Mouse (Mus musculus) hindbrain, embryonic 16.5 days (tissue): Measurements from ENCODE around the gene Slc44a2. TPM values are rescaled to one million over a fixed set of nuclear protein-coding genes. Genes with fewer than 3 reads are reported as not detected.
"Not testable (repeated sequence)": the region's sequence is repeated elsewhere in the genome, so short reads cannot be mapped to it uniquely, and the experiment has no call there.

ENCODE experiments used
- ATAC-seq: fragments of 200-750 bp; cut with Nextera tagmentation; 2 replicates; pipeline ENCODE4 v1.8.0; 2017; ENCODE audit warnings: moderate TSS enrichment, moderate library complexity
- H3K27ac ChIP-seq: fragments of 300-500 bp; sonication (generic); 2 replicates; pipeline ENCODE4 v1.5.1; 2014; ENCODE audit warnings: low read depth, mild to moderate bottlenecking, control low read depth, low read length, moderate library complexity
- H3K27me3 ChIP-seq: fragments of 300-500 bp; sonication (generic); replicated peaks from 2 replicates; pipeline ENCODE4 v1.6.1; 2014; ENCODE audit warnings: low read length; ENCODE audit not compliant: control insufficient read depth, insufficient read depth
- H3K36me3 ChIP-seq: fragments of 300-500 bp; sonication (generic); 2 replicates; pipeline ENCODE4 v1.6.1; 2014; ENCODE audit warnings: mild to moderate bottlenecking, low read length, moderate library complexity, mixed read lengths; ENCODE audit not compliant: control insufficient read depth, insufficient read depth
- H3K4me1 ChIP-seq: fragments of 300-500 bp; sonication (generic); 2 replicates; pipeline ENCODE4 v1.6.1; 2014; ENCODE audit warnings: low read depth, low read length; ENCODE audit not compliant: control insufficient read depth, insufficient read depth
- H3K4me2 ChIP-seq: fragments of 300-500 bp; sonication (generic); 2 replicates; pipeline ENCODE4 v1.6.1; 2014; ENCODE audit warnings: mild to moderate bottlenecking, low read length, control low read depth, moderate library complexity
- H3K4me3 ChIP-seq: fragments of 300-500 bp; sonication (generic); 2 replicates; pipeline ENCODE4 v1.5.1; 2014; ENCODE audit warnings: mild to moderate bottlenecking, low read length, control low read depth, moderate library complexity
- H3K9ac ChIP-seq: fragments of 300-500 bp; sonication (generic); 2 replicates; pipeline ENCODE4 v1.6.1; 2014; ENCODE audit warnings: low read depth, mild to moderate bottlenecking, control low read depth, low read length, moderate library complexity
- H3K9me3 ChIP-seq: fragments of 300-500 bp; sonication (generic); 2 replicates; pipeline ENCODE4 v1.6.1; 2014; ENCODE audit warnings: mild to moderate bottlenecking, low read length, moderate library complexity; ENCODE audit not compliant: control insufficient read depth
- WGBS: fragments of 180-500 bp; shearing (Covaris S2); extraction: QIAGEN DNeasy Blood & Tissue Kit; methylation state at CpG from one replicate; pipeline ENCODE4 v1.1.7; 2014; 5-methylcytosine and 5-hydroxymethylcytosine counted together
- polyA plus RNA-seq: library from polyadenylated mRNA; unstranded; fragments of >200 nt; fragmentation: Nextera tagmentation; extraction: Ambion mirVana; gene quantifications from 2 replicates; pipeline ENCODE4 v1.2.1, GENCODE M21; 2015

The Slc44a2 gene
- polyA plus RNA-seq, 1 experiment from 2014 or later, result 63.9 TPM

GRCm38 (mm10) chr9:21315421-21315820 lies 5.1 kb upstream of the Slc44a2 start:
- no peak for ATAC-seq
- Histone ChIP-seq H3K4me1 (peaks cover 3% of the 10 kb centered on the region; the same call in 1 of the 2 replicates), H3K27ac (no peak overlapping the region), H3K9me3 (no peaks in the 10 kb centered on the region; the same call in 1 of the 2 replicates), H3K4me3 (no peak overlapping the region), H3K27me3 (peaks cover 3% of the 10 kb centered on the region), H3K36me3 (no peaks in the 10 kb centered on the region), H3K4me2 (no peak overlapping the region), H3K9ac (no peak overlapping the region)
- WGBS, result 57% methylated on average over 5 of the region's 5 CpGs

GRCm38 (mm10) chr9:21316696-21317095 lies 3.8 kb upstream of the Slc44a2 start:
- H3K27ac ChIP-seq, result no peak overlapping the region
- peaks cover 1% of the 10 kb centered on the region for H3K27me3 ChIP-seq
- H3K4me2 ChIP-seq, result no peak overlapping the region
- no peak overlapping the region for H3K4me3 ChIP-seq
- no peaks in the 10 kb centered on the region for H3K36me3 ChIP-seq
- WGBS, result 76% methylated on average over 7 of the region's 7 CpGs
- peaks cover 9% of the 10 kb centered on the region for H3K4me1 ChIP-seq
- H3K9ac ChIP-seq, result no peak overlapping the region
- no peaks in the 10 kb centered on the region; the same call in 1 of the 2 replicates for H3K9me3 ChIP-seq
- ATAC-seq, result no peak

GRCm38 (mm10) chr9:21318792-21319191 lies 1.7 kb upstream of the Slc44a2 start:
- no peak overlapping the region for H3K27ac ChIP-seq
- no peaks in the 10 kb centered on the region for H3K36me3 ChIP-seq
- H3K4me1 ChIP-seq, result peaks cover 20% of the 10 kb centered on the region
- no peak overlapping the region for H3K4me3 ChIP-seq
- H3K4me2 ChIP-seq, result no peak overlapping the region
- H3K9ac ChIP-seq, result no peak overlapping the region
- ATAC-seq, result no peak
- no peaks in the 10 kb centered on the region for H3K27me3 ChIP-seq
- H3K9me3 ChIP-seq, result no peaks in the 10 kb centered on the region
- WGBS, result 92% methylated on average over 6 of the region's 6 CpGs

- H3K27ac ChIP-seq, result no peak overlapping the region
- no peaks in the 10 kb centered on the region for H3K9me3 ChIP-seq
- ATAC-seq, result no peak
- H3K27me3 ChIP-seq, result no peaks in the 10 kb centered on the region
- no peak overlapping the region for H3K4me2 ChIP-seq
- 96% methylated on average over 4 of the region's 4 CpGs for WGBS
- H3K4me3 ChIP-seq, result no peak overlapping the region
- H3K4me1 ChIP-seq, result peaks cover 20% of the 10 kb centered on the region
- H3K9ac ChIP-seq, result no peak overlapping the region
- no peaks in the 10 kb centered on the region for H3K36me3 ChIP-seq
Observed at GRCm38 (mm10) chr9:21319503-21319902, 995 bp upstream of the Slc44a2 start.

GRCm38 (mm10) chr9:21320280-21320618 lies 249 bp upstream of the Slc44a2 start:
- Histone ChIP-seq H3K9ac (peak overlapping the region; percentile 87), H3K9me3 (no peaks in the 10 kb centered on the region)
- 24% methylated on average over 4 of the region's 4 CpGs for WGBS

GRCm38 (mm10) chr9:21321513-21321835 lies 976 bp downstream of the Slc44a2 start:
- peak overlapping the region; percentile 87 for H3K9ac ChIP-seq
- 18% methylated on average over 6 of the region's 6 CpGs for WGBS
- no peaks in the 10 kb centered on the region for H3K9me3 ChIP-seq
- no peaks in the 10 kb centered on the region for H3K36me3 ChIP-seq
- H3K27me3 ChIP-seq, result no peaks in the 10 kb centered on the region
- peak overlapping the region; percentile 23; the same call in 1 of the 2 replicates for H3K27ac ChIP-seq
- H3K4me2 ChIP-seq, result peak overlapping the region; percentile 98
- peaks cover 20% of the 10 kb centered on the region for H3K4me1 ChIP-seq
- ATAC-seq, result no peak
- H3K4me3 ChIP-seq, result peak overlapping the region; percentile 81

More at GRCm38 (mm10) chr9:21320280-21320618, 249 bp upstream of the Slc44a2 start:
- peaks cover 20% of the 10 kb centered on the region for H3K4me1 ChIP-seq
- H3K27ac ChIP-seq, result no peak overlapping the region; the same call in 1 of the 2 replicates
- H3K4me2 ChIP-seq, result peak overlapping the region; percentile 98
- peak overlapping the region; percentile 81 for H3K4me3 ChIP-seq
- H3K36me3 ChIP-seq, result no peaks in the 10 kb centered on the region
- H3K27me3 ChIP-seq, result no peaks in the 10 kb centered on the region
- peak; percentile 66 for ATAC-seq

- Histone ChIP-seq H3K36me3 (no peaks in the 10 kb centered on the region), H3K4me2 (peak overlapping the region; percentile 98), H3K4me1 (peaks cover 20% of the 10 kb centered on the region), H3K27ac (no peak overlapping the region), H3K9me3 (no peaks in the 10 kb centered on the region), H3K4me3 (no peak overlapping the region), H3K27me3 (no peaks in the 10 kb centered on the region), H3K9ac (no peak overlapping the region)
- 74% methylated on average over 19 of the region's 19 CpGs for WGBS
- ATAC-seq, result no peak
Observed at GRCm38 (mm10) chr9:21322211-21322916, 1.9 kb downstream of the Slc44a2 start.

GRCm38 (mm10) chr9:21322917-21323297 lies 2.4 kb downstream of the Slc44a2 start:
- not testable (repeated sequence) for H3K9me3 ChIP-seq, H3K9ac ChIP-seq, H3K4me2 ChIP-seq, H3K27ac ChIP-seq, H3K27me3 ChIP-seq, H3K4me3 ChIP-seq, ATAC-seq, H3K36me3 ChIP-seq
- 91% methylated on average over 8 of the region's 8 CpGs for WGBS
- peaks cover 20% of the 10 kb centered on the region for H3K4me1 ChIP-seq

- H3K27me3 ChIP-seq, result no peaks in the 10 kb centered on the region
- H3K27ac ChIP-seq, result no peak overlapping the region
- peaks cover 20% of the 10 kb centered on the region for H3K4me1 ChIP-seq
- no peak overlapping the region for H3K4me3 ChIP-seq
- no peak overlapping the region for H3K4me2 ChIP-seq
- 92% methylated on average over 11 of the region's 11 CpGs for WGBS
- H3K36me3 ChIP-seq, result no peaks in the 10 kb centered on the region
- H3K9ac ChIP-seq, result no peak overlapping the region
- ATAC-seq, result no peak
- H3K9me3 ChIP-seq, result no peaks in the 10 kb centered on the region
Observed at GRCm38 (mm10) chr9:21324269-21324668, 3.8 kb downstream of the Slc44a2 start.
